Mouse (Mus musculus): Measurements from ENCODE around the gene Nup93. TPM values are rescaled to one million over a fixed set of nuclear protein-coding genes. Genes with fewer than 3 reads are reported as not detected.

The Nup93 gene
- total and polyA plus RNA-seq, 2 experiments, result 2.3 to 4.6 TPM

- H3K79me2 ChIP-seq (ENCODE audit: control insufficient read depth, insufficient read depth, low read length), result no peaks in the 10 kb centered on the region
- TF ChIP-seq CTCF (IDR thresholded peaks at IDR 0.05; ENCODE audit: low read depth, low read length) (no peak), POLR2A (IDR thresholded peaks at IDR 0.05; ENCODE audit: extremely low read depth, insufficient read depth, low read length) (no peak)
- DNase-seq (ENCODE audit: extremely low read depth, low read depth, low spot score), result no peak
- H3K4me3 ChIP-seq (ENCODE audit: insufficient read depth, low read depth, low read length), result no peak overlapping the region
- no peak overlapping the region for H3K27ac ChIP-seq (replicated peaks; ENCODE audit: insufficient read depth, low read depth, low read length)
- no peaks in the 10 kb centered on the region for H3K36me3 ChIP-seq (ENCODE audit: control insufficient read depth, insufficient read depth, low read length)
- H3K4me1 ChIP-seq (ENCODE audit: control insufficient read depth, insufficient read depth, low read length), result peaks cover 17% of the 10 kb centered on the region
- no peak overlapping the region for H3K9ac ChIP-seq (ENCODE audit: low read depth, low read length)
- 83% methylated on average over 12 of the region's 12 CpGs for WGBS
- no peaks in the 10 kb centered on the region for H3K27me3 ChIP-seq (ENCODE audit: control insufficient read depth, insufficient read depth, low read length)
Observed at GRCm38 (mm10) chr8:94184357-94184843, 30.0 kb upstream of the Nup93 start.

DNA sequence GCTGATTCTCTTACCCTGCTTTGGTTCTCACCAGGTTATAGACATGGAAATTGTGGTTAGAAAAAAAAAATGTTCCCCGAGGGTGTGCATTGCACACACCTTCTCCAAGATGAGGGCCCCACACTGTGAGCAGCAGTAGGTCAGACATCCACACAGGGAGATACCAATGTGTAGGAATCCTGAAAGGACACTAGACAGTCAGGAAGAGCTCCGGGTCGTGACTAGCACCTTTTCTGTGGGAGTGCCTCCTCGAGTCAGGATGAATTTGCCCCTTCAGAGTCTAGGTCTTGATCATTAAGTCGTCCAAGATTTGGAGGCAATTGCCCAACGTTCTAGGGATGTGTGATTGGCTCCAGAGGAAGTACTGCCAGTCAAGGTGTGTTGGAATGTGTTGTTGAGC lies 28.6 kb upstream of the Nup93 start:
- Histone ChIP-seq H3K79me2 (ENCODE audit: control insufficient read depth, insufficient read depth, low read length) (no peaks in the 10 kb centered on the region), H3K4me3 (ENCODE audit: insufficient read depth, low read depth, low read length) (no peak overlapping the region), H3K36me3 (ENCODE audit: control insufficient read depth, insufficient read depth, low read length) (no peaks in the 10 kb centered on the region), H3K4me1 (ENCODE audit: control insufficient read depth, insufficient read depth, low read length) (peaks cover 12% of the 10 kb centered on the region), H3K27me3 (ENCODE audit: control insufficient read depth, insufficient read depth, low read length) (no peaks in the 10 kb centered on the region), H3K9ac (ENCODE audit: low read depth, low read length) (no peak overlapping the region), H3K27ac (replicated peaks; ENCODE audit: insufficient read depth, low read depth, low read length) (no peak overlapping the region)
- TF ChIP-seq CTCF (IDR thresholded peaks at IDR 0.05; ENCODE audit: low read depth, low read length), result no peak
- no peak for TF ChIP-seq POLR2A (IDR thresholded peaks at IDR 0.05; ENCODE audit: extremely low read depth, insufficient read depth, low read length)
- DNase-seq (ENCODE audit: extremely low read depth, low read depth, low spot score), result no peak
- 76% methylated on average over 6 of the region's 6 CpGs for WGBS

DNA sequence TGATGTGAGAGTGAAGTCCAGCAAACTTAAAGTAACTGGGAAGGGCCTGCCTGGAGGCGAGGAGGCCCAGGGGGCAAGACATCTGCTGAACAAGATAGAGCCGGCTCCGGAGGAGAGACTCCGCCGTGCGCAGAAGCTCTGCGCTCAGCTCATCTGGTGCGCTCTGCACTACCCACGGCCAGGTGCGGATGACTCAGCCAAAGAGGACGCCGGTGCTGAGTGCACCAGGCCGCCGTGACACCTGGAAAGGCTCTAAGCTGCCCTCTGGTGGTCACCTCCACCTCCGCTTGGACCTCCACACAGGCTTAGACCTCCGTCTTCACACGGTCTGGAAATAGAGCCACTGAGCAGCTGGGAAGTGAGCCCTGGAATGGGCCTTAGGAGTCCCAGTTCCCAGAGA lies 27.8 kb upstream of the Nup93 start:
- TF ChIP-seq CTCF (IDR thresholded peaks at IDR 0.05; ENCODE audit: low read depth, low read length) (peak; percentile 93), POLR2A (IDR thresholded peaks at IDR 0.05; ENCODE audit: extremely low read depth, insufficient read depth, low read length) (no peak)
- Histone ChIP-seq H3K9ac (ENCODE audit: low read depth, low read length) (peak overlapping the region; percentile 52; the same call in 1 of the 2 replicates), H3K36me3 (ENCODE audit: control insufficient read depth, insufficient read depth, low read length) (no peaks in the 10 kb centered on the region), H3K4me1 (ENCODE audit: control insufficient read depth, insufficient read depth, low read length) (peaks cover 12% of the 10 kb centered on the region), H3K4me3 (ENCODE audit: insufficient read depth, low read depth, low read length) (peak overlapping the region; percentile 5; the same call in 1 of the 2 replicates), H3K79me2 (ENCODE audit: control insufficient read depth, insufficient read depth, low read length) (no peaks in the 10 kb centered on the region), H3K27ac (replicated peaks; ENCODE audit: insufficient read depth, low read depth, low read length) (no peak overlapping the region), H3K27me3 (ENCODE audit: control insufficient read depth, insufficient read depth, low read length) (no peaks in the 10 kb centered on the region)
- WGBS, result 10% methylated on average over 17 of the region's 17 CpGs
- peak; percentile 67 for DNase-seq (ENCODE audit: extremely low read depth, low read depth, low spot score)

DNA sequence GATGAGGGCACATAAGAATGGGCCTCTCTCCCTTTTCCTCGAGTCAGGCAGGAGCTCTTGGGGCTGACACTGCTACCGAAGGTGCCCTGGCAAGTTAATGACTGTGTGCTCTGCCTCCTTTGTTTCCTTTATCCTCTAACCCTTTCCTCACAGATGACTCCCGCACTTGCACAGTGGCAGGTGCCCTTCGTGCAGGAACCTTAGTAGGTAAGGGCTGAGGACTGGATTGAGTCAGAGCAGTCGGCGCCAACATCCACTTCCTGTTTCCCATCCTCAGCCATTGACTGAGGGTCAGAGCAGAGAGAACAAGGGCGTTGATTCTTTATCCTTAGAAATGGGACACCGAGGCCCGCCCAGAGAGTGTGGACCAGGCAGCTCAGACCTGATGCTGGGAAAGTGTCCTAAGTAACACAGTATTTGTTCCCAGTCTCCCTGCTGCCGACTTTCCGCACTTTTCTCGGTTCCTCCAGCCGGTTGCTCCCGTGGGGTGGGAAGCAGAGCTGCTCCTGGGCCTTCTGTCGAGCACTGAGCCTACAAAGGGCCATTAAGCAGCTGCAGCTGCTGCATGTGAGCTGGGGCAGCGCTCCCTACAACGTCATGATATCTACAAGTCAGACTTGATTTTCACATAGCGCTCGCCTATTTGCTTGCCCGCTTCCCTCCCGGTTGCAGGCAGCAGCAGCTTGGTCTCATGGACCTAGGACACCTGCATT lies 26.9 kb upstream of the Nup93 start:
- TF ChIP-seq POLR2A (IDR thresholded peaks at IDR 0.05; ENCODE audit: extremely low read depth, insufficient read depth, low read length), result no peak
- TF ChIP-seq CTCF (IDR thresholded peaks at IDR 0.05; ENCODE audit: low read depth, low read length), result no peak
- Histone ChIP-seq H3K27me3 (ENCODE audit: control insufficient read depth, insufficient read depth, low read length) (no peaks in the 10 kb centered on the region), H3K4me3 (ENCODE audit: insufficient read depth, low read depth, low read length) (no peak overlapping the region), H3K9ac (ENCODE audit: low read depth, low read length) (no peak overlapping the region), H3K36me3 (ENCODE audit: control insufficient read depth, insufficient read depth, low read length) (no peaks in the 10 kb centered on the region), H3K79me2 (ENCODE audit: control insufficient read depth, insufficient read depth, low read length) (no peaks in the 10 kb centered on the region), H3K27ac (replicated peaks; ENCODE audit: insufficient read depth, low read depth, low read length) (no peak overlapping the region), H3K4me1 (ENCODE audit: control insufficient read depth, insufficient read depth, low read length) (peaks cover 9% of the 10 kb centered on the region)
- DNase-seq (ENCODE audit: extremely low read depth, low read depth, low spot score), result no peak
- WGBS, result 73% methylated on average over 21 of the region's 21 CpGs

GRCm38 (mm10) chr8:94189275-94190031 lies 24.9 kb upstream of the Nup93 start:
- no peak for TF ChIP-seq CTCF (IDR thresholded peaks at IDR 0.05; ENCODE audit: low read depth, low read length)
- TF ChIP-seq POLR2A (IDR thresholded peaks at IDR 0.05; ENCODE audit: extremely low read depth, insufficient read depth, low read length), result no peak
- Histone ChIP-seq H3K4me3 (ENCODE audit: insufficient read depth, low read depth, low read length) (no peak overlapping the region), H3K4me1 (ENCODE audit: control insufficient read depth, insufficient read depth, low read length) (peaks cover 6% of the 10 kb centered on the region; the same call in 1 of the 2 replicates), H3K79me2 (ENCODE audit: control insufficient read depth, insufficient read depth, low read length) (no peaks in the 10 kb centered on the region), H3K27ac (replicated peaks; ENCODE audit: insufficient read depth, low read depth, low read length) (no peak overlapping the region), H3K9ac (ENCODE audit: low read depth, low read length) (no peak overlapping the region), H3K27me3 (ENCODE audit: control insufficient read depth, insufficient read depth, low read length) (no peaks in the 10 kb centered on the region), H3K36me3 (ENCODE audit: control insufficient read depth, insufficient read depth, low read length) (no peaks in the 10 kb centered on the region)
- no peak for DNase-seq (ENCODE audit: extremely low read depth, low read depth, low spot score)
- WGBS, result 85% methylated on average over 13 of the region's 13 CpGs
